Mouse (Mus musculus) forebrain, embryonic 12.5 days (tissue): ENCODE data around the gene Meiob. TPM values are rescaled to one million over a fixed set of nuclear protein-coding genes. Genes with fewer than 3 reads are reported as not detected.

Experiments used
- ATAC-seq: fragments of 200-750 bp; cut with Nextera tagmentation; 2 replicates; pipeline ENCODE4 v1.8.0; 2017; ENCODE audit warnings: moderate TSS enrichment; ENCODE audit not compliant: low FRiP score
- H3K27ac ChIP-seq: fragments of 300-500 bp; sonication (generic); 2 replicates; pipeline ENCODE4 v1.5.1; 2016; ENCODE audit warnings: mild to moderate bottlenecking
- H3K27me3 ChIP-seq: fragments of 300-500 bp; sonication (generic); 2 replicates; pipeline ENCODE4 v1.6.1; 2016; ENCODE audit warnings: mild to moderate bottlenecking
- H3K36me3 ChIP-seq: fragments of 300-500 bp; sonication (generic); replicated peaks from 2 replicates; pipeline ENCODE4 v1.6.1; 2016; ENCODE audit warnings: mild to moderate bottlenecking
- H3K4me1 ChIP-seq: fragments of 300-500 bp; sonication (generic); 2 replicates; pipeline ENCODE4 v1.6.1; 2016
- H3K4me2 ChIP-seq: fragments of 300-500 bp; sonication (generic); 2 replicates; pipeline ENCODE4 v1.6.1; 2016; ENCODE audit warnings: mild to moderate bottlenecking, moderate library complexity
- H3K4me3 ChIP-seq: fragments of 300-500 bp; sonication (generic); replicated peaks from 2 replicates; pipeline ENCODE4 v1.5.1; 2016; ENCODE audit warnings: mild to moderate bottlenecking
- H3K9ac ChIP-seq: fragments of 300-500 bp; sonication (generic); 2 replicates; pipeline ENCODE4 v1.6.1; 2016; ENCODE audit warnings: mild to moderate bottlenecking
- H3K9me3 ChIP-seq: fragments of 300-500 bp; sonication (generic); 2 replicates; pipeline ENCODE4 v1.6.1; 2016
- WGBS: fragments of 180-500 bp; shearing (Covaris S2); methylation state at CpG from one replicate; pipeline ENCODE4 v1.1.7; 2016; 5-methylcytosine and 5-hydroxymethylcytosine counted together
- polyA plus RNA-seq: library from polyadenylated mRNA; unstranded; fragments of >200 nt; fragmentation: Nextera tagmentation; extraction: Ambion mirVana; gene quantifications from 2 replicates; pipeline ENCODE4 v1.2.1, GENCODE M21; 2016

The Meiob gene
- polyA plus RNA-seq, 1 experiment from 2014 or later = not detected

- Histone ChIP-seq H3K27me3 (no peaks in the 10 kb centered on the region), H3K27ac (no peak overlapping the region), H3K4me1 (peaks cover 11% of the 10 kb centered on the region), H3K9me3 (no peaks in the 10 kb centered on the region), H3K36me3 (peaks cover 26% of the 10 kb centered on the region), H3K4me3 (no peak overlapping the region), H3K4me2 (no peak overlapping the region), H3K9ac (no peak overlapping the region)
- ATAC-seq = no peak
- 52% methylated on average over 7 of the region's 7 CpGs for WGBS
Measured at GRCm38 (mm10) chr17:24881738-24882440, 77.8 kb downstream of the Meiob start.

GRCm38 (mm10) chr17:24884391-24884790 lies 80.3 kb downstream of the Meiob start:
- H3K4me3 ChIP-seq = no peak overlapping the region

GRCm38 (mm10) chr17:24885356-24886133 lies 81.5 kb downstream of the Meiob start:
- peak overlapping the region; percentile 89 for H3K4me3 ChIP-seq
- no peak overlapping the region for H3K27ac ChIP-seq
- H3K4me2 ChIP-seq = peak overlapping the region; percentile 96
- no peak; the same call in 1 of the 2 replicates for ATAC-seq
- H3K4me1 ChIP-seq = peaks cover 25% of the 10 kb centered on the region
- peak overlapping the region; percentile 63 for H3K9ac ChIP-seq
- peaks cover 41% of the 10 kb centered on the region for H3K36me3 ChIP-seq
- H3K27me3 ChIP-seq = no peaks in the 10 kb centered on the region
- no peaks in the 10 kb centered on the region for H3K9me3 ChIP-seq
- WGBS = 27% methylated on average over 22 of the region's 22 CpGs

More at GRCm38 (mm10) chr17:24884391-24884790, 80.3 kb downstream of the Meiob start:
- Histone ChIP-seq H3K9me3 (no peaks in the 10 kb centered on the region), H3K4me1 (peaks cover 25% of the 10 kb centered on the region), H3K36me3 (peaks cover 29% of the 10 kb centered on the region), H3K9ac (no peak overlapping the region), H3K27me3 (no peaks in the 10 kb centered on the region), H3K4me2 (no peak overlapping the region), H3K27ac (no peak overlapping the region)
- 95% methylated on average over 6 of the region's 6 CpGs for WGBS
- ATAC-seq = no peak

GRCm38 (mm10) chr17:24886134-24886931 lies 82.2 kb downstream of the Meiob start, which contains the start of the genes Nubp2 and Spsb3:
Nubp2 (minus strand) TSS chr17:24886349.
Spsb3 (plus strand) TSS chr17:24886643.
- peak within 1 kb of the TSS; percentile 96 for H3K4me2 ChIP-seq
- 0 out of 2 replicates have a peak within 1 kb of the TSS, but pooled peaks have one; percentile 63 for H3K27ac ChIP-seq
- peak; percentile 96 for ATAC-seq
- H3K27me3 ChIP-seq = no peaks in the 10 kb centered on the region
- WGBS = under 1% methylated on average over 69 of the region's 69 CpGs
- peaks cover 48% of the 10 kb centered on the region for H3K36me3 ChIP-seq
- H3K4me1 ChIP-seq = peaks cover 25% of the 10 kb centered on the region
- peak within 1 kb of the TSS; percentile 89 for H3K4me3 ChIP-seq
- H3K9me3 ChIP-seq = no peaks in the 10 kb centered on the region
- peak within 1 kb of the TSS; percentile 82 for H3K9ac ChIP-seq

- ATAC-seq = peak; percentile 45
Measured at GRCm38 (mm10) chr17:24886932-24887271, 82.8 kb downstream of the Meiob start.

GRCm38 (mm10) chr17:24887291-24888080 lies 83.4 kb downstream of the Meiob start:
- Histone ChIP-seq H3K9ac (peak overlapping the region; percentile 82), H3K4me2 (peak overlapping the region; percentile 95), H3K27ac (0 out of 2 replicates have a peak overlapping the region, but pooled peaks have one; percentile 63), H3K9me3 (no peaks in the 10 kb centered on the region), H3K4me3 (peak overlapping the region; percentile 89), H3K27me3 (no peaks in the 10 kb centered on the region), H3K36me3 (peaks cover 57% of the 10 kb centered on the region), H3K4me1 (peaks cover 25% of the 10 kb centered on the region)
- no peak for ATAC-seq
- WGBS = 65% methylated on average over 18 of the region's 18 CpGs

More at GRCm38 (mm10) chr17:24886932-24887271, 82.8 kb downstream of the Meiob start:
- H3K4me3 ChIP-seq = peak overlapping the region; percentile 89
- H3K4me1 ChIP-seq = peaks cover 25% of the 10 kb centered on the region
- H3K27ac ChIP-seq = 0 out of 2 replicates have a peak overlapping the region, but pooled peaks have one; percentile 63
- no peaks in the 10 kb centered on the region for H3K9me3 ChIP-seq
- H3K4me2 ChIP-seq = peak overlapping the region; percentile 95
- peaks cover 53% of the 10 kb centered on the region for H3K36me3 ChIP-seq
- no peaks in the 10 kb centered on the region for H3K27me3 ChIP-seq
- under 1% methylated on average over 18 of the region's 18 CpGs for WGBS
- H3K9ac ChIP-seq = peak overlapping the region; percentile 82

GRCm38 (mm10) chr17:24888862-24889261 lies 84.8 kb downstream of the Meiob start:
- Histone ChIP-seq H3K27ac (no peak overlapping the region), H3K36me3 (peaks cover 55% of the 10 kb centered on the region)
- 92% methylated on average over 3 of the region's 3 CpGs for WGBS

More at GRCm38 (mm10) chr17:24888862-24889261, 84.8 kb downstream of the Meiob start:
- Histone ChIP-seq H3K4me1 (peaks cover 34% of the 10 kb centered on the region), H3K4me3 (no peak overlapping the region), H3K9me3 (no peaks in the 10 kb centered on the region), H3K4me2 (no peak overlapping the region), H3K27me3 (no peaks in the 10 kb centered on the region), H3K9ac (no peak overlapping the region)
- no peak for ATAC-seq

Other genes starting within 250 kb of the Meiob start
- gene Tsc2, start 171.7 kb upstream of the Meiob start, polyA plus RNA-seq = 78.4 and 89.3 TPM in 2 replicates
- 14.5 and 18.8 TPM in 2 replicates for gene Nthl1, start 171.6 kb upstream of the Meiob start, polyA plus RNA-seq
- gene Slc9a3r2, start 154.0 kb upstream of the Meiob start, polyA plus RNA-seq = 18.3 and 21.9 TPM in 2 replicates
- gene Npw, start 145.8 kb upstream of the Meiob start, polyA plus RNA-seq = not detected in 2 replicates
- gene Zfp598, start 134.6 kb upstream of the Meiob start, polyA plus RNA-seq = 25.5 and 26.9 TPM in 2 replicates
- 27.8 and 33.5 TPM in 2 replicates for gene Syngr3, start 114.3 kb upstream of the Meiob start, polyA plus RNA-seq
- gene Gfer, start 108.1 kb upstream of the Meiob start, polyA plus RNA-seq = 49.1 and 50.2 TPM in 2 replicates
- gene Noxo1, start 108.1 kb upstream of the Meiob start, polyA plus RNA-seq = 1.6 and 2.6 TPM in 2 replicates
- gene Tbl3, start 96.6 kb upstream of the Meiob start, polyA plus RNA-seq = 94.7 and 98.0 TPM in 2 replicates
- 0.29 TPM in 1 of 2 replicates, not detected in the other for gene Rnf151, start 86.2 kb upstream of the Meiob start, polyA plus RNA-seq
- gene Rps2, start 86.2 kb upstream of the Meiob start, polyA plus RNA-seq = 946 and 1,025 TPM in 2 replicates
- gene Ndufb10, start 79.8 kb upstream of the Meiob start, polyA plus RNA-seq = 195 and 201 TPM in 2 replicates
- gene Rpl3l, start 76.5 kb upstream of the Meiob start, polyA plus RNA-seq = not detected in 2 replicates
- gene Msrb1, start 67.6 kb upstream of the Meiob start, polyA plus RNA-seq = 18.8 and 19.5 TPM in 2 replicates
- gene Hs3st6, start 51.3 kb upstream of the Meiob start, polyA plus RNA-seq = 1.1 and 1.7 TPM in 2 replicates
- 24.8 and 27.1 TPM in 2 replicates for gene Hagh, start 35.9 kb downstream of the Meiob start, polyA plus RNA-seq
- 17.3 and 17.7 TPM in 2 replicates for gene Fahd1, start 46.1 kb downstream of the Meiob start, polyA plus RNA-seq
- 0.20 TPM in 1 of 2 replicates, not detected in the other for gene Igfals, start 61.7 kb downstream of the Meiob start, polyA plus RNA-seq
- 62.9 and 64.4 TPM in 2 replicates for gene Nubp2, start 82.1 kb downstream of the Meiob start, polyA plus RNA-seq
- 47.3 and 50.7 TPM in 2 replicates for gene Spsb3, start 82.4 kb downstream of the Meiob start, polyA plus RNA-seq
- 42.7 and 44.6 TPM in 2 replicates for gene Eme2, start 90.8 kb downstream of the Meiob start, polyA plus RNA-seq
- 86.0 and 91.1 TPM in 2 replicates for gene Mrps34, start 90.8 kb downstream of the Meiob start, polyA plus RNA-seq
- 54.9 and 63.0 TPM in 2 replicates for gene Nme3, start 92.2 kb downstream of the Meiob start, polyA plus RNA-seq
- 76.5 and 78.2 TPM in 2 replicates for gene Mapk8ip3, start 132.7 kb downstream of the Meiob start, polyA plus RNA-seq
- 304 and 312 TPM in 2 replicates for gene Jpt2, start 156.4 kb downstream of the Meiob start, polyA plus RNA-seq
- gene Cramp1l, start 211.5 kb downstream of the Meiob start, polyA plus RNA-seq = 12.8 and 14.6 TPM in 2 replicates
- 28.1 and 31.8 TPM in 2 replicates for gene Ift140, start 211.8 kb downstream of the Meiob start, polyA plus RNA-seq